Mouse (Mus musculus) heart, adult 8-10 months (tissue): ENCODE measurements around the gene Anapc15. TPM values are rescaled to one million over a fixed set of nuclear protein-coding genes. Genes with fewer than 3 reads are reported as not detected.

ENCODE experiments used
- microRNA-seq: library from miRNA; unstranded; fragments of <30 nt; microRNA quantifications from one replicate; pipeline ENCODE4 v1.2.0, GENCODE M21; 2022
- total RNA-seq, 4 experiments: library from RNA; stranded (reverse); gene quantifications; 2 replicates each; pipeline ENCODE4 v1.2.4; 2022

Gene Anapc15
- total RNA-seq, 4 experiments from 2014 or later: 20.8 to 26.8 (median 24.9) TPM

Small RNA genes lying within 50 kb of the gene (microRNA-seq; reads per million reads assigned to microRNA genes)
- not detected for gene Gm22655

Other genes with a start within 250 kb of the Anapc15 start
- 10 to 100 TPM; 73.5 to 96.2 (median 93.6) TPM for gene Clpb, start 200.1 kb upstream of the Anapc15 start, total RNA-seq
- gene Phox2a, start 45.4 kb upstream of the Anapc15 start, total RNA-seq: under 1 TPM in 2 of 4 experiments, not detected in 2; 0.22 to 0.37 TPM
- gene Inppl1, start 25.5 kb upstream of the Anapc15 start, total RNA-seq: 100 to 1,000 TPM; 174 to 207 (median 187) TPM
- 1 to 10 TPM; 3.1 to 5.9 (median 4.3) TPM for gene Folr2, start 6.5 kb upstream of the Anapc15 start, total RNA-seq
- gene Folr1, start 7.1 kb downstream of the Anapc15 start, total RNA-seq: under 1 TPM in 1 of 4 experiments, not detected in 3; 0.44 TPM
- 100 to 1,000 TPM; 119 to 133 (median 122) TPM for gene Lamtor1, start 42.2 kb downstream of the Anapc15 start, total RNA-seq
- gene Tomt, start 42.6 kb downstream of the Anapc15 start, total RNA-seq: not detected
- 1 to 10 TPM; 4.3 to 6.2 (median 5.4) TPM for gene Lrrc51, start 70.2 kb downstream of the Anapc15 start, total RNA-seq
- gene Numa1, start 70.4 kb downstream of the Anapc15 start, total RNA-seq: 100 to 1,000 TPM in 2 of 4 experiments, 10 to 100 TPM in 2; 90.6 to 103 (median 98.5) TPM
- 10 to 100 TPM in 2 of 4 experiments, 1 to 10 TPM in 2; 7.1 to 15.8 (median 9.8) TPM for gene Il18bp, start 155.0 kb downstream of the Anapc15 start, total RNA-seq
- 10 to 100 TPM; 19.4 to 25.8 (median 22.5) TPM for gene Rnf121, start 201.8 kb downstream of the Anapc15 start, total RNA-seq
- gene Xndc1, start 201.8 kb downstream of the Anapc15 start, total RNA-seq: 1 to 10 TPM; 4.9 to 8.4 (median 6.2) TPM
- 1 to 10 TPM in 2 of 4 experiments, under 1 TPM in 2; 0.47 to 1.1 (median 0.82) TPM for gene Xntrpc, start 202.0 kb downstream of the Anapc15 start, total RNA-seq
- gene Trpc2, start 219.4 kb downstream of the Anapc15 start, total RNA-seq: under 1 TPM in 2 of 4 experiments, not detected in 2; 0.11 to 0.87 TPM
- gene Art1, start 238.0 kb downstream of the Anapc15 start, total RNA-seq: 100 to 1,000 TPM; 301 to 387 (median 344) TPM
- 10 to 100 TPM; 15.4 to 33.2 (median 23.0) TPM for gene Art5, start 245.8 kb downstream of the Anapc15 start, total RNA-seq